Mouse (Mus musculus) urinary bladder, postnatal 25 days (tissue): ENCODE data around the gene Mtss1l.
"Not testable (repeated sequence)": the region's sequence is repeated elsewhere in the genome, so short reads cannot be mapped to it uniquely, and the experiment has no call there.

Experiments used
- DNase-seq: peaks from one replicate; pipeline ENCODE4 v3.0.0; 2022; ENCODE audit warnings: low spot score

The Mtss1l gene

DNA sequence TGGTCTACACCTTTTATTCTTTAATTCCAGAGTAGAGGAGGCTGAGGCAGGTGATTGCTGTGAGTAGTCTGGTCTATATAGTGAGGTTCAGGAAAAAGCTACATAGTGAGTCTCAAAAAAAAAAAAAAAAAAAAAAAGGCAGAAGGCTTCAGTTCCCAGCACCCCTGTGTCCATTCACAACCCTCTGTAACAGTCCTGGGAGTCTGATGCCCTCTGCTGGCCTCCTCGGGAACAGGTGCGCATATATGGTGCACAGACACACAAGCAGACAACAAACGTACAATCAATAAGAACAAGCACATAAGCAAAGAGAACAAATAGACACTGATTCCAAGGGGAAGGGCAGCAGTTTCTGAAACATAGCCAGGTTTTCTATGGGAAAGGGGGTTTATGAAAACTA lies 55.1 kb downstream of the Mtss1l start:
- no peak for DNase-seq

DNA sequence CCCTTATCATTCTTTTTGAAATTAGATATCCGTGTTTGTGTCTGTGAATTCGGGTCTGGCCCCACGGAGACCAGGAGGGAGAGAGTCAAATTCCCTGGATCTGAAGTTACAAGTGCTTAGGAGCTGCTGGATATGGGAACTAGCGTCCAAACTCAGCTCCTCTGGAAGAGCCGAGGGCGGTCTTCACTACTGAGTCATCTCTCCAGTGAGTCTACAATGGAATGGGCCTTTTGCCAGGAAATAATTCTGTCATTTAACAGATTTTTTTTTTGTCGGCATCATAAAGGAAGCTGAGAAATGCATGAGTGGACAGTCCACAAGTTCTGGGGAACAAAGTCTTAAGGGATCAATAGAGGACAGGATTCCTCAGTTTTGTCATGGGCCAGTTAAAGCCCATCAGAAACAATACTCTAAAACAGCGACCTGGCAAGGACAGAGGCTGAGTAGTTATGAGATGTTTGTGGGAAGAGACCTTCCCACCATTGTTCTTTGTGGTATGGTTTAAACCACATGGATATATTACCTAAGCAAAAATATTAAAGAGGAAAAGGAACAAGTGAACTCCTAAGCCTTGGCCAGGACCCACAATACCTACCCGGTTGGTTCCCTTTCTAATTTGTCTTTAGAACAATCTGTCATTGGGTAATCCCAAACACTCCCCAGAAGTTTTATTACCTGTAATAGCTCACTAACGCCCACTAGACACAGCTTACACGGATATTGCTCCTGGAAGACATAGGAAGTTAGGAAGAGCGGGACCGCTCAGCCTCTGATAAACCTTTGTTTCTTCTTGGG lies 58.8 kb downstream of the Mtss1l start:
- DNase-seq = no peak

DNA sequence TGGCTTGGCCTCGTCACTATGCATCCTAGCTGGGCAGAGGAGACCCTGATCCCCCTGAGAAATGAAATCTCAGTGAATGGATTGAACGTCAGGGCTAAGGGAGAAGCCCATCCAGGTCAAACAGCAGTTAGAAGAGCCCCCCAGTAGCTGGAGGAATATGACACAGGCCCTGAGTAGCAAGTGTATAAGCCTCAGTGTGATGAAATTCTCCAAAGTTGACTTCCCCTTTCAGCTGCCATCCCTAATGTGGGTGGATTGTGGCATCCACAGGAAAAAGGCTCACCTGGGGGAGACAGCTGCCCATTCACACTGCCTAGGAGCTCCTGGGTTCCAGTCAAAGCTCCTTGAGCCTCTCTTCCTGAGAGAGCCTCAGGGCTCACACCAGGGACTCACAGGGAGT lies 64.1 kb downstream of the Mtss1l start:
- DNase-seq = no peak

DNA sequence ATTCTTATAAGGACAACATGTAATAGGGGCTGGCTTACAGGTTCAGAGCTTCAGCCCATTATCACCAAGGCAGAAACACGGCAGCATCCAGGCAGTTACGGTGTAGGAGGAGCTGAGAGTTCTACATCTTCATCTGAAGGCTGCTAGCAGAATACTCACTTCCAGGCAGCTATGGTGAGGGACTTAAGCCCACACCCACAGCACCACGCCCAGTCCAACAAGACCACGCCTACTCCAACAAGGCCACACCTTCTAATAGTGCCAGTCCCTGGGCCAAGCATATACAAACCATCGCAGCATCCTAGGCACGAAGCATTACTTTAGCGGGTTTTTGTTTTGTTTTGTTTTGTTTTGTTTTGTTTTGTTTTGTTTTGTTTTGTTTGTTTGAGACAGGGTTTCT lies 65.2 kb downstream of the Mtss1l start:
- not testable (repeated sequence) for DNase-seq

DNA sequence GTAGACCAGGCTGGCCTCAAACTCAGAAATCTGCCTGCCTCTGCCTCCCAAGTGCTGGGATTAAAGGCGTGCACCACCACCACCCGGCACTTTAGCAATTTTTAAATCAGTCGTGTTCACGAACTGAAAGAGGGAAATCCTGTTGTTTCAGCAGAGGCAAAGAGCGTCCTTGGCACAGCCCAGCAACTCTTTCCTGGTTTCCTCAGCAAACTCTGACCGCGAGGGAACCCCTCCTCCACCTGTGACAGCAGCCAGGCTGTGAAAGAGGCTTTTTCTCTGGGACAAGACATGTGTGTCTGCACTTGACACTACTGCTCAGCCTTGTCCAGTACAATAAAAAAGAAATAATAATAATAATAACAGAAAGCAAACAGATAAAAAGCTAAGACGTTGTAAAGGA lies 65.7 kb downstream of the Mtss1l start:
- DNase-seq = no peak

DNA sequence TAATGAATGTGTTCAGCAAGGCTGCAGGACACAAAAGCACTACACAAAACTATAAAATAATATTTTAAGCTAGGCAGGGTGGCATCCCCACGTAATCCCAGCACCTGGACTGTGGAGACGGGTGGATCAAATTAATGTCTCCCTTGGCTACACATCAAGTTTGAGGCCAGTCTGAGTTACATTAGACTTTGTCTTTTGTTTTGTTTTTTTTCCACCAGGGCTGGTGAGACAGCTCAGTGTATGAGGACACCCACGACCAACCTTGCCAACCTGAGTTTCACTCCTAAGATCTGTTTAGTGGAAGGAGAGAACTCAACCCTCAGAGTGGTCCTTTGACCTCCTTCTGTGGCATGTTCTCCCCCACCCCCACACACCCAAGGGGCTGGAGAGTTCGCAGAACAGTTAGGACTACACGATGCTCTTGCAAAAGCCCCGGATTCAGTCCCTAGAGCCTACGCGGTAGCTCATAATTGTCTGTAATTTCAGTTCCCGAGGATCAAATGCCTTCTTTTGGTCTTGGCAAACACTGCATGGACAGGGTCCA lies 66.2 kb downstream of the Mtss1l start:
- no peak for DNase-seq

DNA sequence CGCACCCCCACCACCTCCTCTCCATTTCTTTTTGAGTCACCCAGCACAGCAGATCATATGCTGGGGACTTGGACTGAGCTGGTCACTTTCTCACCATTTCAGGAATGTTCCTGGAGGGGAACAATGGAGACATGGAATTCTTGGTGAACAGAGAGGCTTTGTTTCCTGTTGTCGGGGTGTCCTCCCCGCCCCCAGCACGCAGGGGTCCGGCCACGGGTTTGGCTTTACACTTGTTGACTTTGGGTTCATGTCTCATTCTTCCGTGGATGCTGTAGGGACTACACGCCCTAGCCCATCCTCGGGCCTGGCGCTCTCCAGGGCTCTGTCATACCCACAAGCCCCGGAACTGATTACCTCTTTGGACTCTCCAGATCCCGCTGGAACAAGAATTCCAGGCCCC lies 67.7 kb downstream of the Mtss1l start:
- DNase-seq = no peak

DNA sequence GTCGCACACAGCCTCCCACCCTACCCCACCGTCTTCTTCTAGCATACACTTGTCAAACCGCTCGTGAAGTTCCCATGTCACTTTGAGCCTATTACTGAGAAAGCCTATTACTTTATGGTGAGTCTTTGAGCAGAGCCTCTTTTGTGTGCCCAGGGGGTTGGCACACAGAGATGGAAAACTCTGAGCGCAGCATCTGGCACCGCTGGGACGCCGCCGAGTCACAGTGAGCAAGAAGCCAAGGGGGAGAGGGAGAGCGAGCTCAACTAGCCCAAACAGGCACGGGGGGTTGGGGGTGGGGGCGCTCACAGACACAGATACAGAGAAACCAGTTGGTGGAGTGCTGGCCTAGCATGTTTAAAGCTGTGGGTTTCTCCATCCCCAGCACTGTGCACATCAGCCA lies 68.3 kb downstream of the Mtss1l start:
- no peak for DNase-seq

DNA sequence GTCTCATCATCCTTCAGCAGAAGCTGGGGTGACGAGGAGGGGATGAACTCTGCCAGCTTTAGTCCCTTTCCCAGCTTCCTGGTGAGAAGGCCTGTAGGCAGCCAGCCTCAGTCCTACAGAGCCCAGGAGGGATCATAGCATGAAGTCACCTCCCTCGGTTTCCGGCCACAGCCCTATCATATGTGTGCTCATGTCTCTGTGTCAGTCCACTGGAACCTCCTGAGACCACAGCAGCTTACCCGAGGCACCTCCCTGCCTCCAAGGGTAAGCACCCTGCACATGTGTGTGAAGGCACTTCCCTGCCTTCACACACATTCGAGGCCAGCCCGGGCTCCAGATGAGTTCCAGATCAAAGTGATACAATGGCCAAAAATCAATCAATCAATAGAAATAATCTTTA lies 69.0 kb downstream of the Mtss1l start:
- DNase-seq = no peak
